In genomic region chr4:111383101-111383500, GRCm38 (mm10) we compare ENCODE assay signal across 16 mouse cellular contexts. TPM values are rescaled to one million over a fixed set of nuclear protein-coding genes. Genes with fewer than 3 reads are reported as not detected.
"Had no signal": no experiment of that assay in that cellular context is flagged by ENCODE, and none has a peak within 500 bp of the region (broad histone marks: within the 10 kb centered on the region; RNA-seq: fewer than 3 reads in every experiment).

No protein-coding gene starts in this region.

- H3K4me2 ChIP-seq: limb, embryonic 13.5 days; midbrain, embryonic 12.5 days; neural tube, embryonic 13.5 days had no signal

- H3K4me1 ChIP-seq: limb, embryonic 13.5 days; midbrain, embryonic 12.5 days; neural tube, embryonic 13.5 days had no signal

- ATAC-seq: inflammation-experienced regulatory T-cells, adult 6 months; intestine, postnatal 0 days; midbrain, embryonic 16.5 days had no signal

- H3K4me3 ChIP-seq: layer of hippocampus, adult 2 months; limb, embryonic 13.5 days; midbrain, embryonic 12.5 days; neural tube, embryonic 13.5 days had no signal

- H3K27ac ChIP-seq: layer of hippocampus, adult 2 months; limb, embryonic 13.5 days; liver, embryonic 14.5 days; midbrain, embryonic 12.5 days; neural tube, embryonic 13.5 days had no signal

- DNase-seq: left cerebral cortex, postnatal 4 days; lung, adult 18-20 months; retina, postnatal 1 day; right cerebral cortex, postnatal 4 days; spleen, adult 18-20 months; thymus, adult 2 months; thymus, postnatal 25 days had no signal

- H3K36me3 ChIP-seq: limb, embryonic 13.5 days; midbrain, embryonic 12.5 days; neural tube, embryonic 13.5 days had no signal

- H3K9me3 ChIP-seq: limb, embryonic 13.5 days; midbrain, embryonic 12.5 days; neural tube, embryonic 13.5 days had no signal

- H3K27me3 ChIP-seq: limb, embryonic 13.5 days; midbrain, embryonic 12.5 days; neural tube, embryonic 13.5 days had no signal

- H3K9ac ChIP-seq: limb, embryonic 13.5 days; liver, embryonic 14.5 days; midbrain, embryonic 12.5 days; neural tube, embryonic 13.5 days had no signal

RNA-seq across cellular contexts. Expression of gene Bend5, which starts 31.7 kb away (rescaled TPM):
- total RNA-seq: megakaryocyte-erythroid progenitor cell, adult 5-6 weeks had no signal
